Mouse (Mus musculus): ENCODE data around the gene Riox2.

Riox2 gene

GRCm38 (mm10) chr16:59517447-59518219 is 46.1 kb downstream of the Riox2 start:
- DNase-seq (ENCODE audit: low read depth in 1 of 2, low spot score in 2 of 2), result no peak

GRCm38 (mm10) chr16:59521752-59522423 is 50.3 kb downstream of the Riox2 start:
- DNase-seq (ENCODE audit: low read depth in 1 of 2, low spot score in 2 of 2), result no peak

- DNase-seq (ENCODE audit: low read depth in 1 of 2, low spot score in 2 of 2), result no peak
Measured at GRCm38 (mm10) chr16:59526939-59527338, 55.4 kb downstream of the Riox2 start.

- no peak for DNase-seq (ENCODE audit: low read depth in 1 of 2, low spot score in 2 of 2)
Measured at GRCm38 (mm10) chr16:59529570-59529969, 58.0 kb downstream of the Riox2 start.

- DNase-seq (ENCODE audit: low read depth in 1 of 2, low spot score in 2 of 2), result no peak
Measured at GRCm38 (mm10) chr16:59531243-59531642, 59.7 kb downstream of the Riox2 start.

GRCm38 (mm10) chr16:59532561-59532960 is 61.0 kb downstream of the Riox2 start:
- DNase-seq (ENCODE audit: low read depth in 1 of 2, low spot score in 2 of 2), result no peak

GRCm38 (mm10) chr16:59534349-59534748 is 62.8 kb downstream of the Riox2 start:
- DNase-seq (ENCODE audit: low read depth in 1 of 2, low spot score in 2 of 2), result no peak

GRCm38 (mm10) chr16:59535673-59536072 is 64.1 kb downstream of the Riox2 start:
- no peak for DNase-seq (ENCODE audit: low read depth in 1 of 2, low spot score in 2 of 2)

GRCm38 (mm10) chr16:59540944-59541343 is 69.4 kb downstream of the Riox2 start:
- DNase-seq (ENCODE audit: low read depth in 1 of 2, low spot score in 2 of 2), result no peak

GRCm38 (mm10) chr16:59541382-59541781 is 69.8 kb downstream of the Riox2 start:
- no peak for DNase-seq (ENCODE audit: low read depth in 1 of 2, low spot score in 2 of 2)
